Mouse (Mus musculus): Measurements from ENCODE around the gene S100a5. TPM values are rescaled to one million over a fixed set of nuclear protein-coding genes. Genes with fewer than 3 reads are reported as not detected.

Gene S100a5
- polyA plus RNA-seq, 1 experiment from 2014 or later = 10.5 TPM

- no peak overlapping the region for H3K4me3 ChIP-seq (ENCODE audit: low read depth, low read length)
- ATAC-seq (ENCODE audit: low FRiP score, low TSS enrichment) = no peak
These were observed 962 bp upstream of the S100a5 start for GRCm38 (mm10) chr3:90607361-90607760.

GRCm38 (mm10) chr3:90609102-90609501, 779 bp downstream of the S100a5 start:
- Histone ChIP-seq H3K27me3 (ENCODE audit: control insufficient read depth, insufficient read depth, low read length) (no peaks in the 10 kb centered on the region), H3K27ac (replicated peaks) (0 out of 2 replicates have a peak overlapping the region, but pooled peaks have one; percentile 20), H3K4me2 (replicated peaks; ENCODE audit: low read depth) (no peak overlapping the region), H3K9ac (ENCODE audit: low read length) (no peak overlapping the region), H3K9me3 (ENCODE audit: control insufficient read depth, low read length) (no peaks in the 10 kb centered on the region), H3K4me3 (ENCODE audit: low read depth, low read length) (no peak overlapping the region), H3K36me3 (ENCODE audit: control insufficient read depth, insufficient read depth, low read length) (no peaks in the 10 kb centered on the region), H3K4me1 (replicated peaks; ENCODE audit: control insufficient read depth, insufficient read depth) (peaks cover 11% of the 10 kb centered on the region)
- DNase-seq (ENCODE audit: low spot score) (peak; percentile 59), ATAC-seq (ENCODE audit: low FRiP score, low TSS enrichment) (peak; percentile 49)
- no peak for TF ChIP-seq EP300 (optimal IDR thresholded peaks at IDR 0.05)
- TF ChIP-seq CTCF (IDR thresholded peaks at IDR 0.05; ENCODE audit: low read depth) = no peak

More at GRCm38 (mm10) chr3:90607361-90607760, 962 bp upstream of the S100a5 start:
- H3K27ac ChIP-seq (replicated peaks) = no peak overlapping the region
- no peak for DNase-seq (ENCODE audit: low spot score)
- H3K27me3 ChIP-seq (ENCODE audit: control insufficient read depth, insufficient read depth, low read length) = no peaks in the 10 kb centered on the region
- no peak overlapping the region for H3K9ac ChIP-seq (ENCODE audit: low read length)
- TF ChIP-seq CTCF (IDR thresholded peaks at IDR 0.05; ENCODE audit: low read depth) (no peak), EP300 (optimal IDR thresholded peaks at IDR 0.05) (no peak)
- H3K9me3 ChIP-seq (ENCODE audit: control insufficient read depth, low read length) = no peaks in the 10 kb centered on the region
- no peaks in the 10 kb centered on the region for H3K36me3 ChIP-seq (ENCODE audit: control insufficient read depth, insufficient read depth, low read length)
- 81% methylated on average over 3 of the region's 3 CpGs for WGBS
- H3K4me2 ChIP-seq (replicated peaks; ENCODE audit: low read depth) = no peak overlapping the region
- peaks cover 10% of the 10 kb centered on the region for H3K4me1 ChIP-seq (replicated peaks; ENCODE audit: control insufficient read depth, insufficient read depth)

- no peak for TF ChIP-seq EP300 (optimal IDR thresholded peaks at IDR 0.05)
- no peak for TF ChIP-seq CTCF (IDR thresholded peaks at IDR 0.05; ENCODE audit: low read depth)
- 0 out of 2 replicates have a peak overlapping the region, but pooled peaks have one; percentile 4 for H3K27ac ChIP-seq (replicated peaks)
- no peak for ATAC-seq (ENCODE audit: low FRiP score, low TSS enrichment)
- no peaks in the 10 kb centered on the region for H3K36me3 ChIP-seq (ENCODE audit: control insufficient read depth, insufficient read depth, low read length)
- H3K4me2 ChIP-seq (replicated peaks; ENCODE audit: low read depth) = no peak overlapping the region
- H3K9me3 ChIP-seq (ENCODE audit: control insufficient read depth, low read length) = no peaks in the 10 kb centered on the region
- WGBS = 89% methylated on average over 3 of the region's 3 CpGs
- peaks cover 5% of the 10 kb centered on the region for H3K4me1 ChIP-seq (replicated peaks; ENCODE audit: control insufficient read depth, insufficient read depth)
- H3K9ac ChIP-seq (ENCODE audit: low read length) = 0 out of 2 replicates have a peak overlapping the region, but pooled peaks have one; percentile 8
- no peak overlapping the region for H3K4me3 ChIP-seq (ENCODE audit: low read depth, low read length)
- H3K27me3 ChIP-seq (ENCODE audit: control insufficient read depth, insufficient read depth, low read length) = no peaks in the 10 kb centered on the region
- DNase-seq (ENCODE audit: low spot score) = no peak
These were observed 3.2 kb downstream of the S100a5 start for GRCm38 (mm10) chr3:90611494-90611893.

- peak overlapping the region; percentile 92 for H3K27ac ChIP-seq (replicated peaks)
- TF ChIP-seq EP300 (optimal IDR thresholded peaks at IDR 0.05) (no peak), CTCF (IDR thresholded peaks at IDR 0.05; ENCODE audit: low read depth) (no peak)
- H3K4me3 ChIP-seq (ENCODE audit: low read depth, low read length) = no peak overlapping the region
- H3K9ac ChIP-seq (ENCODE audit: low read length) = 0 out of 2 replicates have a peak overlapping the region, but pooled peaks have one; percentile 8
- DNase-seq (ENCODE audit: low spot score) (no peak), ATAC-seq (ENCODE audit: low FRiP score, low TSS enrichment) (no peak)
- no peak overlapping the region; the same call in 1 of the 2 replicates for H3K4me2 ChIP-seq (replicated peaks; ENCODE audit: low read depth)
- 49% methylated on average over 4 of the region's 4 CpGs for WGBS
- no peaks in the 10 kb centered on the region for H3K36me3 ChIP-seq (ENCODE audit: control insufficient read depth, insufficient read depth, low read length)
- H3K4me1 ChIP-seq (replicated peaks; ENCODE audit: control insufficient read depth, insufficient read depth) = peaks cover 5% of the 10 kb centered on the region
- no peaks in the 10 kb centered on the region for H3K9me3 ChIP-seq (ENCODE audit: control insufficient read depth, low read length)
- H3K27me3 ChIP-seq (ENCODE audit: control insufficient read depth, insufficient read depth, low read length) = no peaks in the 10 kb centered on the region
These were observed 3.7 kb downstream of the S100a5 start for GRCm38 (mm10) chr3:90612061-90612460.

GRCm38 (mm10) chr3:90612728-90613291, 4.5 kb downstream of the S100a5 start, which contains the start of gene S100a6:
TSS of gene S100a6 (plus strand) at chr3:90612882.
- peak within 1 kb of the TSS; percentile 92 for H3K27ac ChIP-seq (replicated peaks)
- no peaks in the 10 kb centered on the region for H3K36me3 ChIP-seq (ENCODE audit: control insufficient read depth, insufficient read depth, low read length)
- no peak for TF ChIP-seq EP300 (optimal IDR thresholded peaks at IDR 0.05)
- peak; percentile 78 for TF ChIP-seq CTCF (IDR thresholded peaks at IDR 0.05; ENCODE audit: low read depth)
- WGBS = under 1% methylated on average over 23 of the region's 23 CpGs
- H3K9me3 ChIP-seq (ENCODE audit: control insufficient read depth, low read length) = no peaks in the 10 kb centered on the region
- H3K9ac ChIP-seq (ENCODE audit: low read length) = peak within 1 kb of the TSS; percentile 76
- H3K4me2 ChIP-seq (replicated peaks; ENCODE audit: low read depth) = peak within 1 kb of the TSS; percentile 64
- H3K4me3 ChIP-seq (ENCODE audit: low read depth, low read length) = peak within 1 kb of the TSS; percentile 46
- DNase-seq (ENCODE audit: low spot score) = peak; percentile 91
- no peaks in the 10 kb centered on the region for H3K27me3 ChIP-seq (ENCODE audit: control insufficient read depth, insufficient read depth, low read length)
- H3K4me1 ChIP-seq (replicated peaks; ENCODE audit: control insufficient read depth, insufficient read depth) = peaks cover 5% of the 10 kb centered on the region
- peak; percentile 81 for ATAC-seq (ENCODE audit: low FRiP score, low TSS enrichment)

- no peaks in the 10 kb centered on the region for H3K27me3 ChIP-seq (ENCODE audit: control insufficient read depth, insufficient read depth, low read length)
- H3K36me3 ChIP-seq (ENCODE audit: control insufficient read depth, insufficient read depth, low read length) = no peaks in the 10 kb centered on the region
- peaks cover 5% of the 10 kb centered on the region for H3K4me1 ChIP-seq (replicated peaks; ENCODE audit: control insufficient read depth, insufficient read depth)
- H3K27ac ChIP-seq (replicated peaks) = peak overlapping the region; percentile 92
- no peaks in the 10 kb centered on the region for H3K9me3 ChIP-seq (ENCODE audit: control insufficient read depth, low read length)
- peak overlapping the region; percentile 64 for H3K4me2 ChIP-seq (replicated peaks; ENCODE audit: low read depth)
- peak overlapping the region; percentile 46 for H3K4me3 ChIP-seq (ENCODE audit: low read depth, low read length)
- TF ChIP-seq EP300 (optimal IDR thresholded peaks at IDR 0.05) (no peak), CTCF (IDR thresholded peaks at IDR 0.05; ENCODE audit: low read depth) (no peak)
- ATAC-seq (ENCODE audit: low FRiP score, low TSS enrichment) (0 out of 2 replicates have a peak, but pooled peaks have one; percentile 5), DNase-seq (ENCODE audit: low spot score) (no peak)
- 52% methylated on average over 7 of the region's 7 CpGs for WGBS
- peak overlapping the region; percentile 76 for H3K9ac ChIP-seq (ENCODE audit: low read length)
These were observed 5.3 kb downstream of the S100a5 start for GRCm38 (mm10) chr3:90613461-90614147.

Measured in stomach, postnatal 0 days (tissue).